Mouse (Mus musculus): ENCODE measurements at regions not wholly inside any gene's neighbourhood (a gene's known extent, or its start where the extent isn't known, plus 50 kb on each side); places are given as distances from the start of the nearest gene placed in this dataset.

- H3K9ac ChIP-seq = no peak overlapping the region
- peak; percentile 56; the same call in 1 of the 2 replicates for ATAC-seq (ENCODE audit: low FRiP score, low read depth)
- H3K4me3 ChIP-seq = no peak overlapping the region
- no peaks in the 10 kb centered on the region for H3K36me3 ChIP-seq
- no peaks in the 10 kb centered on the region for H3K27me3 ChIP-seq (replicated peaks)
- no peak overlapping the region for H3K4me2 ChIP-seq (replicated peaks)
- H3K9me3 ChIP-seq = no peaks in the 10 kb centered on the region
- WGBS = 45% methylated on average over 9 of the region's 9 CpGs
- no peaks in the 10 kb centered on the region for H3K4me1 ChIP-seq
- H3K27ac ChIP-seq = no peak overlapping the region
Observed at GRCm38 (mm10) chr5:38950520-38951288, 74.1 kb upstream of the Clnk start.

- Histone ChIP-seq H3K36me3 (no peaks in the 10 kb centered on the region), H3K4me2 (replicated peaks) (no peak overlapping the region), H3K27ac (no peak overlapping the region), H3K4me1 (no peaks in the 10 kb centered on the region), H3K9ac (no peak overlapping the region), H3K27me3 (replicated peaks) (no peaks in the 10 kb centered on the region), H3K9me3 (no peaks in the 10 kb centered on the region), H3K4me3 (no peak overlapping the region)
- 79% methylated on average over 5 of the region's 5 CpGs for WGBS
- ATAC-seq (ENCODE audit: low FRiP score, low read depth) = no peak
Observed at GRCm38 (mm10) chr5:38945903-38946686, 69.5 kb upstream of the Clnk start.

GRCm38 (mm10) chr5:38932382-38933079, 55.9 kb upstream of the Clnk start:
- Histone ChIP-seq H3K36me3 (no peaks in the 10 kb centered on the region), H3K4me1 (no peaks in the 10 kb centered on the region), H3K9ac (no peak overlapping the region), H3K4me2 (replicated peaks) (no peak overlapping the region), H3K9me3 (no peaks in the 10 kb centered on the region), H3K27me3 (replicated peaks) (no peaks in the 10 kb centered on the region), H3K27ac (no peak overlapping the region), H3K4me3 (no peak overlapping the region)
- WGBS = 66% methylated on average over 7 of the region's 7 CpGs
- no peak for ATAC-seq (ENCODE audit: low FRiP score, low read depth)

- Histone ChIP-seq H3K27ac (no peak overlapping the region), H3K9me3 (no peaks in the 10 kb centered on the region), H3K4me3 (no peak overlapping the region), H3K36me3 (no peaks in the 10 kb centered on the region), H3K4me2 (replicated peaks) (no peak overlapping the region), H3K27me3 (replicated peaks) (no peaks in the 10 kb centered on the region), H3K9ac (no peak overlapping the region), H3K4me1 (no peaks in the 10 kb centered on the region)
- WGBS = 82% methylated on average over 3 of the region's 3 CpGs
- no peak for ATAC-seq (ENCODE audit: low FRiP score, low read depth)
Observed at GRCm38 (mm10) chr5:38927051-38927450, 50.4 kb upstream of the Clnk start.
